Mouse (Mus musculus) c-Kit-positive CD71-negative TER-119-negative erythroid progenitor cells, embryonic 14.5 days (primary cell): Measurements from ENCODE around the gene Tagln3.

ENCODE experiments used
- DNase-seq: peaks from one replicate; pipeline ENCODE4 v3.0.0-alpha.2; 2013; ENCODE audit warnings: low read depth

Gene Tagln3

DNA sequence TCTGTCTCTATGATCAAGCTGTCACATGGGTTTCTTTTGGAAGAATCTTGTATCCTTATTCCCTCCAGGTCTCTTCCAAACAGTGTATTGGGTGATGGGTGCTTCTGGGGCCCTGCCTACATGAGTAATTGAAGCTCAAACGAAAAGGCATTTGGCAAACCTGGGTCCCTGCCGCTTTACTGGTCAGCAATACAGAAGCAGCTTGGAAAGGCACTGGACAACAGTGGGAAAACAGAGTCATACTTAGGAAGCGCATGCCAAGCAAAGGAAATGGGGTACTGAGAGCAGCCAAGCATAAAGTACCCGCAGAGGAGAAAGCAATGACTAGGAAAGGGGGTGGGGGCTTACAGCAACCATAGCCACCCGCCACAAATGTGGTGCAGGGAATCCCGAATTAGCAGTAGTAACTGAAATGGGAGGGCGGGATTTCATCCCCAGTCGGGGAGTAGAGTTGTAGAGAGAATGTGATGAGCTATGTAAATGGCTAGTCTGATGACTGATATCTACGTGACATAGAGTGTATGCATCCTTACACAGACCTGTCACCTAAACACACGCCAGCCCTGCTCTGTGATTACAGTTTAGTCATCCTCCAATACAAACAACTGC lies 4.3 kb downstream of the Tagln3 start:
- no peak for DNase-seq

DNA sequence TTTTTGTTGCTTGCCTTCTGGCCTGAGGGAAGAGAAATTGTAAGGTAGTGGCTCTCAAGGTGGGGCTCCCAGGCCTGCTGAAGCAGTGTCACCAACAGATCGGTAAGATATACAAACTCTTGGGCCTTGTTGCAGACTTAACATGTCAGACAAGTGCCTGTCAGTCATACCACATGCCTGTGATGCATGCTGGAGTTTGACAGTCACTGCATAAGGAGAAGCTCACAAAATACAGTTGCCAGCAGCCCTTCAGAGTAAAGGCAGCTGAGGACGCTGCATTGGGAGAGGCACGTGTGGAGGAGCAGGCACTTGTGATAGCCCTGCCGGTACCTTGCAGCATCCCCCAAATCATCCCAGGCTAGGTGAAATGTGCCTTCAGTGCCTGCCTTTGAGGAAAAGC lies 6.1 kb downstream of the Tagln3 start:
- DNase-seq: no peak

DNA sequence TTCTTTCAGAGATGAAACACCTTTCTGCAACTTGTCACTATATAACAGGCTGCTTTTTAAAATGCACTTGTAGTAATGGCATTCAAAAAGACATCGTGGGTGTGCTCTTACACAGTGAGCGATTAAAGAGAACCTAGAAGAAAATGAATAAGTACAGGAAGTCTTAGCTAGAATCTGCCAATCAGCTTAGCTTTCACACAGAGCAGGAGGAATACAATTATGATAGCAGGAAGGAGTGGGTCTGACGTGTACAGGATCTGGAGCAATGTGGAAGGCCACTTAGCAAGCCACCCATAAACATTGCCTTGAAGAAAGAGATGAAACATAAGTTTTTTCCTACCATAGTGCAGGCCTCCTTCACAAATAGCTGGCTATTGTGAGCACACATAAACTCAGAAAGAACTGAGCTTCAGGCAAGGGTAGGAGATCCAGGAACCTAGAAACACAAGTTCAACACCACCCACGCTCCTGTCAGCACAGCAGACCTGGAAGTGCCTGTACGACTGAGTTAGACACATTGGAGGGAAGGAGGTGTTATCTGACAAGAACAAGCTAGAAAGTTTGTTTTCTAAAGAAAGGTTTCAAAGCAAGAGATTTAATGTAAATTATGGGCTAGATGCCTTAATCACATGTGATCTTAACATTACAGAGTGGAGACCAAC lies 9.8 kb downstream of the Tagln3 start:
- DNase-seq: no peak

DNA sequence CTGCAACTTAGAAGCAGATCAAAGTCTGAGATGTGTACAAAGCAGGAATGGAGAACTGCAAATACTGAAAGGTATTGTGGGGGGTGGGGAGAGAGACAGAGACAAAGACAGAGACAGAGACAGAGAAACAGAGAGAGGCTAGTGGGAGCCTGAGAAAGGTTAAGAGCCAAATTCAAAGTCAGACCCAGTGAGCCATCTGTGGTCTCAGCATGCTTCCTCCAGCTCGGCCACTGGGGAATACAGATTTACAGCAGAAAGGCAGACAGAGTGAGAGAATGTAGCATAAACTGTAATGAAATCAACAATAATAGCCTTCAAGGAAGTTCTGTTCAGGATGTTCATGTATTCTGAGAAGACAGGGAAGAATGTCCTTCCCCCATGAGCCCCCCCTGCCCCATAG lies 10.5 kb downstream of the Tagln3 start:
- no peak for DNase-seq

- no peak for DNase-seq
Observed at GRCm38 (mm10) chr16:45713261-45713660, 11.1 kb downstream of the Tagln3 start.

DNA sequence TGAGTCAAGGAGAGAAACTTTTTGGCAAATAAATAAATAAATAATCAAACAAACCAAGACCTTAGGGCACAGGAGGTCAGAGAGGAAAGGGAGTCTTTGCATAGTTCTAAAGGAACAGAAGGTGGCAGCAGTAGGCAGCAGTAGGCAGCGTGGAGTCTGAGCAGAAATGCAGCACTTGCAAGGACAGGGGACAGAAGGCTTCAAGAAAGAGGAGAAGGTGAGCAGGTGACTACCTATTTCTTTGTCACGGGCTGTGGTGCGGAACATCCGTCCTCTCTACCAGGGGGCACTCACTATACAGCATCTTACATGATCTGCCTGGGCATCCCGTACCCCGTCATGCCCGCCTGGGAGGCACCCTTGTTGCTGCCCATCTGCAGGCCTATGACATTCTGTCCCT lies 13.1 kb downstream of the Tagln3 start:
- DNase-seq: peak; percentile 2

GRCm38 (mm10) chr16:45699301-45699700 lies 25.1 kb downstream of the Tagln3 start:
- DNase-seq: no peak

- DNase-seq: no peak
Observed at GRCm38 (mm10) chr16:45697996-45698395, 26.4 kb downstream of the Tagln3 start.

DNA sequence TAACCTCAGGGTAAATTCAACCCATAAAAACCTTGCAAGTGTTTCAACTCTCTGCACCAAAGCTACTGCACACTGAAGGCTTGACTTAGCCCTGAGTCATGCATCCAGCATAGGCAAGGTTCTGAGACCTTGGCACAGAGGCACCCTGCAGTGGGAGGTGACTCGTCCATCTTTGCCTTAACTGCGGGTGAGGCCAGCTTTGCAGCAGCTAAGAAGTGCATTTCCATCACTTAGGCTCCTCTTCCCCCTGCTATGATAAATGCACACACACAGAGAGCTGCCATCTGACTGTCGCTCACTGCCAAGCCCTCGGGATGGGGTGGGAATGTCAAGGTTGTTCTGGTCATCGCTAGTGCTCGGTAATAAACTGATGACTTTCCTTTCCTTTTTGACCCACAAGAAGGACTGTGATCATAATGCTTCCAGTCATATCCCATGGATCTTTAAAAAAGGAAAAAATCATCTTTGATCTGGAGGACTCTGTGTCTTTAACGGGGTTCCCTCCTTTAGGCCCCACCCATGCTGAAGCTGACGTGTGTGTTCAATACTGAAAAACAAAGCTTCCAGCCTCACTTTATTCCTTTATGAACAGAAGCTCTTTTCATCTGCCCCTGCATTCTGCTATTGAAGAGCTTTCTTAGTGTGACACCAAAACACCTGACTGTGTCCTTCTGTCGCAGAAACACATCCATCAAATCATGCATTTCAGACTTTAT lies 28.8 kb downstream of the Tagln3 start:
- DNase-seq: no peak

DNA sequence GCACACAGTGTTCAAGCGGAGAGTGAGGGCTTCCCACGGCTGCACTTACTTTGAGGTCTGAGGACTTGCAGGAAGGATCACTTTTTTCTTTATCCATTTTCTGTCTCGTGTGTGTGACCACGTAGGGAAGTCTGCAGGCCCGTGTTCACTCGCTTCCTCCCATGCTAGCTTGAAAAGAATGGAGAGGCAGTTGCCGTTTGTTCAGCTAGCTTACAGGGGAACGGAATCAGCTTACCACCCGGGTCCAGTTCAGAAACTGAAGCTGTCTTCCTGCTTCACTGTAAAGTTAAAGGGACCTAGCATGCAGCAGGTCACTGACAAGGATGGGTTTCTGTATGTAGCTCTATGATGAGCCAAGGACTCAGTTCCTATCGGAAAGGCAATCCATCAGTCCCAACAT lies 30.9 kb downstream of the Tagln3 start, which contains the start of gene Tmprss7:
Gene Tmprss7, minus strand, starts transcription at position 101 of the 400 bp plus-strand sequence.
- no peak for DNase-seq

DNA sequence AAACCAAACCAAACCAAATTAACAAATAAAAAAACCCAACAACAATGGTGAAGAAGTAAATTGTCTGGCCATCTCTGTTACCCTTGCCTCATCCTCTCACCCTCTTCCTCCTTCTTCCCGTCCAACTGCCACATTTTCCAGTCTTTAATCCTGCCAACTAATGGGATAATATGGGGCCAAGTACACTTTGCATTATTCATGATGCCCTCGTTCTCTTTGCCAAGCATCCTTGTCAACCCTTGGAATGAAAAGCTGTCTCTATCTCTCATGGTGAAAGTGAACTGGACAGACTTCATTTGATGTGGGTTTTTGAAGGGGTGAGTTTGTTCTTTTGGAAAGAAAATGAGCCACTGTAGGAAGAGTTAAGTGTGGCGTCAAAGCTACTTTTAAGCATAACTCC lies 31.6 kb downstream of the Tagln3 start:
- DNase-seq: no peak

DNA sequence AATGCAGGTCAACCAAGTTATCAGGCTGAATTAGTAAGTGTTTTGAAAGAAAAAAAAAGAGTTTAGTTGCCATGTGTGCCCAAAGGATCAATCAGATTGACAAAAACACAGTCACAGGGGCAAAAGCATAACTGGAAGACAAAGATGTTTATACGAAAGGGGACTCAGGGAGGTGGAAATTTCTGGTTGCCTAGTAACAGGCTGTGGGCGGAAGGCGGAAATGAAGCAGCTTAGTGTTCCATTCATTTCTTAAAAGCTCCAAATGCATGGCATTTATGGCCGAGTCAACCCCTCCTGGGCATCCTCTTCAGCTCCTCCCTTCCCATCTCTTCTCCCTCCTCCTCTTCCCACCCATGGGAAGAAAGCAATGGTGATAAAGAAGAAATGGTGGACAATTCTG lies 34.2 kb downstream of the Tagln3 start:
- no peak for DNase-seq

GRCm38 (mm10) chr16:45686833-45687232 lies 37.6 kb downstream of the Tagln3 start:
- no peak for DNase-seq

- no peak for DNase-seq
Observed at GRCm38 (mm10) chr16:45685295-45685694, 39.1 kb downstream of the Tagln3 start.

GRCm38 (mm10) chr16:45684815-45685214 lies 39.6 kb downstream of the Tagln3 start:
- peak; percentile 26 for DNase-seq

DNA sequence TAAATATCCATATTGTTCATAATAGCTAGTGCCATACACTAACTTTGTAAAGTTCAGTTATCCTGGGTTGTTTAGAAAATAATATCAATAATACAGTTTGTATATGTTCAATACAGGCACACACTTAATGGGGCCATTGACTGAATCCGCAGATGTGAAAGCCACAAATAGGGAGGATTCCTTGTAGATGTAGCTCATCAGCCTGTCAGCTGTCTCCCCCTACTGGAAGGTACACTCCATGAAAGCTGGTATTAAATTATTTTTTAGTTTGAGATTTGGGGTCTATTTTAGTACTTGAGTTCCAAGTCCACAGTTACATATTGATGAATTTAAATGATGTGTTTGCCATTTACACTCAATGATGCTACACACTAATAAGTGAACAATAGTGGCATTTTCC lies 47.9 kb downstream of the Tagln3 start:
- DNase-seq: no peak

GRCm38 (mm10) chr16:45670005-45670404 lies 54.4 kb downstream of the Tagln3 start:
- DNase-seq: no peak

DNA sequence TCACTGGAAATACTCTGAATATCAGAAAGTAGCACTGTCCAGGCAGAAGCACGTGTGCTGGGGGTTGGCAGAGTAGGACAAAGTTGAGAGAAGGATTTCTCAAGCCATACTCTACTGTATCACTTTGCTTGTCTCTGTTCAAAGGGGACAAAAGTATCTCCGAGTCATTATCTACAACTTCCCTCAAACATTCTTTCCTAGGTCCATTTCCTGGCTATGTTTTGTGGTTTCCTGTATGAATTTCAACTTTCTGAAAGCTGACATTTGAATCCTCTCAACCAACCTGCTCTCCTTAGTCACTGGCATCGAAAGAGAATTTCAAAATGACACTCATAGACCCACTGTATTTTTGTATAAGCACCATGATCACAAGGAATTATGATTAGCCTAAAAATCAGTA lies 56.2 kb downstream of the Tagln3 start:
- no peak for DNase-seq

DNA sequence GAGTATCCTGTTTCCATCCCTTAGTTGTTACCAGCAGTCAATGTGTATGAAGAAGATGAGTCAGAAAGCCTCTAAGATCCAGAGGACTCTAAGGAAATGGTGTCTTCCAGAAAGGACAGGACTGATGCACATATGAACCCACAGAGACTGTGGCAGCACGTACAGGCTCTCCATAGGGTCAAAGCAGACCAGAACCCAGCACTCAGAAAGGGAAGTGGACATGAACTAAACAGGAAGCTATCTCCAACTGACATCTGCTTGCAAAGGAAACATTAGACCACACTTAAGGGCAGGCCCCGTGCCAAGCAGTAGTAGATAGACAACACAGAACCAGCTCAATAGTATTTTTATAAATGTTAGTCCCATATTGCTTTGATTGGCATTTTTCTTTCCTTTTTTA lies 58.3 kb downstream of the Tagln3 start:
- DNase-seq: no peak

DNA sequence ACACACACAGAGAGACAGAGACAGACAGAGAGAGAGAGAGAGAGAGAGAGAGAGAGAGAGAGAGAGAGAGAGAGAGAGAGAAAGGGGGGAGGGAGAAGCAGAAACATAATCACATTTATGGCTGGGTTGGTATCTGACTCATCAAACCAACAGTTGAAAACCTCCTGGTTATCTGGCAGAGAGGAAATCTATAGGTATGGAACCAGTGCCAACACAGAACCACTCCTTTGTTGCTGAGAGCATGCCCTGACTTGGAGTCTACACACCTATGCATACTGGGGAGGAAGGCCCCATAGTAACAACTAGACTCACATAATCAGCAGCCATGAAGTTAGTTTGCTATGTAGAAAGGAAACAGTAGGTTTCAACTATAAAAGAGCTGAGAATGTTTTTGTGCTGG lies 62.0 kb downstream of the Tagln3 start:
- DNase-seq: no peak
